Mouse (Mus musculus) gastrocnemius, postnatal 25 days (tissue): ENCODE data around the gene Lrrc31. TPM values are rescaled to one million over a fixed set of nuclear protein-coding genes. Genes with fewer than 3 reads are reported as not detected.
"Not testable (repeated sequence)": the region's sequence is repeated elsewhere in the genome, so short reads cannot be mapped to it uniquely, and the experiment has no call there.

Experiments
- DNase-seq: peaks from one replicate; pipeline ENCODE4 v3.0.0; 2022
- long read RNA-seq, 2 experiments: library from polyadenylated mRNA; stranded (forward); transcript quantifications; one replicate each; pipeline ENCODE4 v2.0.0; 2021
- total RNA-seq, 2 experiments: library from RNA; stranded (reverse); gene quantifications; 1 replicate in 1 of 2; 2 replicates in 1 of 2; pipeline ENCODE4 v1.2.3; 2021

Gene Lrrc31
- total RNA-seq, result not detected
- long read RNA-seq, experiment 1, result 0 reads
- long read RNA-seq, experiment 2, result 0 reads

GRCm38 (mm10) chr3:30699711-30700505, at the start of gene Lrrc31:
Gene Lrrc31, minus strand, starts transcription at chr3:30699843.
- DNase-seq, result not testable (repeated sequence)

- no peak for DNase-seq
These were observed 48.7 kb upstream of the Lrrc31 start for GRCm38 (mm10) chr3:30748316-30748715.

GRCm38 (mm10) chr3:30746006-30746405, 46.4 kb upstream of the Lrrc31 start, which contains the start of gene Samd7:
Gene Samd7, plus strand, starts transcription at chr3:30746293.
- DNase-seq, result no peak

GRCm38 (mm10) chr3:30742891-30743290, 43.2 kb upstream of the Lrrc31 start:
- no peak for DNase-seq

- peak; percentile 74 for DNase-seq
These were observed 41.7 kb upstream of the Lrrc31 start for GRCm38 (mm10) chr3:30741306-30741705.

- peak; percentile 45 for DNase-seq
These were observed 37.2 kb upstream of the Lrrc31 start for GRCm38 (mm10) chr3:30736809-30737208.

- DNase-seq, result peak; percentile 16
These were observed 29.4 kb upstream of the Lrrc31 start for GRCm38 (mm10) chr3:30729046-30729445.

- no peak for DNase-seq
These were observed 27.6 kb upstream of the Lrrc31 start for GRCm38 (mm10) chr3:30727209-30727608.

GRCm38 (mm10) chr3:30725514-30725913, 25.9 kb upstream of the Lrrc31 start:
- no peak for DNase-seq

GRCm38 (mm10) chr3:30724848-30725465, 25.3 kb upstream of the Lrrc31 start:
- no peak for DNase-seq

GRCm38 (mm10) chr3:30724105-30724824, 24.6 kb upstream of the Lrrc31 start:
- no peak for DNase-seq

GRCm38 (mm10) chr3:30723179-30723578, 23.5 kb upstream of the Lrrc31 start:
- DNase-seq, result peak; percentile 42

GRCm38 (mm10) chr3:30722461-30722860, 22.8 kb upstream of the Lrrc31 start:
- no peak for DNase-seq

- DNase-seq, result no peak
These were observed 22.4 kb upstream of the Lrrc31 start for GRCm38 (mm10) chr3:30722036-30722435.

- no peak for DNase-seq
These were observed 19.0 kb upstream of the Lrrc31 start for GRCm38 (mm10) chr3:30718649-30719048.

- no peak for DNase-seq
These were observed 13.7 kb upstream of the Lrrc31 start for GRCm38 (mm10) chr3:30713334-30713733.

GRCm38 (mm10) chr3:30710191-30710590, 10.5 kb upstream of the Lrrc31 start:
- DNase-seq, result no peak

GRCm38 (mm10) chr3:30706614-30707276, 7.1 kb upstream of the Lrrc31 start:
- no peak for DNase-seq

- no peak for DNase-seq
These were observed 6.3 kb upstream of the Lrrc31 start for GRCm38 (mm10) chr3:30705977-30706376.

GRCm38 (mm10) chr3:30697891-30698290, 1.8 kb downstream of the Lrrc31 start:
- DNase-seq, result no peak

GRCm38 (mm10) chr3:30696346-30696745, 3.3 kb downstream of the Lrrc31 start:
- DNase-seq, result no peak

- no peak for DNase-seq
These were observed 4.0 kb downstream of the Lrrc31 start for GRCm38 (mm10) chr3:30695661-30696060.
